Mouse (Mus musculus): ENCODE measurements at regions not wholly inside any gene's neighbourhood (a gene's known extent, or its start where the extent isn't known, plus 50 kb on each side); places are given as distances from the start of the nearest gene placed in this dataset.

DNA sequence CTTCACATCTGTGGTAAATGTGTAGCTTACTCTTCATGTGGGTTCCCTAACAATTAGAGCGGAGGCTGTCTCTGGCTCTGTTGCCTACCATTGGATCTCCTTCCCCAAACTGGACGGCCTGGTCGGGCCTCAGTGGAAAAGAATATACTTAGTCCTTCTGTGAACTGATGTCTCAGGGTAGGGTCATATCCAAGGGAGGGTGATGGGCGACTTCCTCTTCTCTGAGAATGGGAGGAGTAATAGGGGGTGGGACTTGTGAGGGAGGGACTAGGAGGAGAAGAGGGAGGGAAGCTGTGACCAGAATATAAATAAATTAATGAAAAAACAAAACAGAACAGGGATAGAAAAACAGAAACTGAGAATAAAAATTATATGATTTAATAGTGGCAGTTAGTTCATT, 166.5 kb upstream of the Btg1 start:
- TF ChIP-seq CTCF (IDR thresholded peaks at IDR 0.05; ENCODE audit: extremely low read depth, insufficient read length, insufficient replicate concordance, low read depth, low read length) (no peak), POLR2A (IDR thresholded peaks at IDR 0.05; ENCODE audit: low read depth, low read length) (no peak)
